Mouse (Mus musculus): ENCODE measurements around the gene Tmem231. TPM values are rescaled to one million over a fixed set of nuclear protein-coding genes. Genes with fewer than 3 reads are reported as not detected.

Gene Tmem231
- total RNA-seq (2017), result 1.5 and 3.6 TPM in 2 replicates

GRCm38 (mm10) chr8:111933348-111934076 lies at the start of gene Tmem231:
Gene Tmem231, minus strand, starts transcription at chr8:111933881.
- ATAC-seq (replicated peaks; ENCODE audit: low read depth, poor library complexity, severe bottlenecking), result peak; percentile 99

- ATAC-seq (replicated peaks; ENCODE audit: low read depth, poor library complexity, severe bottlenecking), result 0 out of 2 replicates have a peak, but pooled peaks have one; percentile 15
Observed at GRCm38 (mm10) chr8:111982116-111982515, 48.4 kb upstream of the Tmem231 start.

- ATAC-seq (replicated peaks; ENCODE audit: low read depth, poor library complexity, severe bottlenecking), result no peak
Observed at GRCm38 (mm10) chr8:111978147-111978546, 44.5 kb upstream of the Tmem231 start.

DNA sequence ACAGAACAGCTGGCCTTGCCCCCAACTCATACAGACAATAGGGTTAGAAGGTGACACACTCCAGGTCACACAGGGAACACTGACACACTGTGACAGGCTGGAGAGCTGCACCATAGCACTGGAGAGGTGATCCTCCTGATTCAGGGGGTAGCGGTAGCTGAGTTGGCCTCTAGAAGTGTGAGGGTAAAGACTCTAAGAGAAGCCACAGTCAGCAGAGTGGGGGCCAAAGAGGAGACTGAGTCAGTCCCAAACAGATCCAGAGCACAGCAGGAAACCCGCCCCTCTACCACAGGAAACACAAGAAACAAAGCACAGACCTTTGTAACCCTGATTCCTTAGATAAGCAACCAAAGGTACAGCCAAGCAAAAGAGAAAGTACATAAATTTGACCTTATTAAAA lies 42.6 kb upstream of the Tmem231 start:
- ATAC-seq (replicated peaks; ENCODE audit: low read depth, poor library complexity, severe bottlenecking), result peak; percentile 32

DNA sequence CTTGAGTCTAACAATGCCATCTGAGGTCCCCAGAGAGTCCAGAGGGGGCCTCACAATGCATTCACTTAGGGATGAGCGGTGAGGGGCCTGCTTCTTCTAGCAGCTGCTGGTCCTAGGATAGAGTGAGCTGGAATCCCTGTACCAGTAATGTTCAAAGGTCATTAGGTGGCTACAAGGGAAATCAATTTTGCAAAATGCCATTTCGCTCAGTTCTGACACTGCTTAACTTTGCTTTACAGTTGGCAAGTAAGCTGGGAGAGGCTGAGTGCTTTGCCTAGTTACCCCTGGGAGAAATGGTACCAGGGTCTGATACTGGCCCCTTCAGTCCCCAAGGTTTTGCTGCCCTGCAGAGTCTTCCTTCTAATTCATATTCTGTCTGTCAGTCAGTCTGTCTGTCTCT lies 42.0 kb upstream of the Tmem231 start:
- no peak for ATAC-seq (replicated peaks; ENCODE audit: low read depth, poor library complexity, severe bottlenecking)

DNA sequence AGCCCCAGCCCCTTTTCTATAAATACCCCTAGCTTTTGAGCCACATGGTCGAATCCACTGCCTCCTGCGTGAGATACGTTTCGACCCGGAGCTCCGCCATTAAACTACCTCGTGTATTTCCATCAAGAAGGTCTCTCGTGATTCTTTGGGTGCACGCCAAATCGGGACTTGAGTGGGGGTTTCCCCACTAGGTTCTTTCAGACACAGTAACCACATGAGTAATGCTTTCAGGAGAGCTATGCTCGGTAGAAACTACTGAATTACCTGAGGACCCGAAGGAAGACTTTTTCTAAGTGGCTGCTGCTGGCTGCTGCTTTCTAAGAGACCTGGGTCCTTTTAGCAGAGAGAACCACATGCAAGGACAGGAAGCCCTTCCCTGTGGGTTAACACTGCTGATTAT lies 40.5 kb upstream of the Tmem231 start:
- ATAC-seq (replicated peaks; ENCODE audit: low read depth, poor library complexity, severe bottlenecking), result no peak

DNA sequence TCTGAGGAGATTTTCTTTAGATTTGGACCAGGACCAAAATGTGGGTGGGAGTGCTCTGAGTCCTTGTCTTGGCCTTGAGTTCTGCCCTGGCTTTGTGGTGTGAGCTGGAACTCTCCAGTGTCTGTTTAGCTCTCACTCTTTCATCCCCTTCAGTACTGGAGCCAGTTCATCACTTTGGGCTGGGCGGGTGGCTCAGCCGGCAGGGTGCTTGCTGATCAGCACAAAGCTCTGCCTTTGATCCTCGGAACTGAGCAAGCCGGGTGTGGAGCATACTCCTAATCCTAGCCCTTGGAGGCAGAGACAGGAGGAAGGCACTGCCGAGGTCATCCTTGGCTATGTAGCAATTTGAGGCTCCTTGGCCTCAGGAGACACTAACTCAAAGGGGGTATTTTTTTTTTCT lies 35.3 kb upstream of the Tmem231 start:
- ATAC-seq (replicated peaks; ENCODE audit: low read depth, poor library complexity, severe bottlenecking), result no peak

DNA sequence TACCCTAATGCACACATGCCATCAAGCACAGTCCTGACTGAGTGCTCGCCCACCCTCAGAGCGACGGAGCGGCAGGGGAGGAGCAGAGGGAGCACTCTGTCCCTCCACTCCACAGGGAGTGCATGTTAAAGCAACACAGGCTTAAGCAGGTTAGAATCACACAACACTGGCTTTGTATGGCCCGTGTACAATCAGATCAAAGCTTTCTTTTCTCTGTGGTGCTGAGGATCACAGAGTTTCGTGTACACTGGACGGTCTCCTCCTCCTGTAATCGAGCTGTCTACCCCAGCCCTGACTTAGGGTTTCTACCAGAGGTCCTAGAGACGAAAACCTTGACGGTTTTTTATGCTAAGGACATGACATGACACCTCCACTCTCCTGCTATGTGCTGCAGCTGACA lies 34.9 kb upstream of the Tmem231 start:
- ATAC-seq (replicated peaks; ENCODE audit: low read depth, poor library complexity, severe bottlenecking), result no peak

DNA sequence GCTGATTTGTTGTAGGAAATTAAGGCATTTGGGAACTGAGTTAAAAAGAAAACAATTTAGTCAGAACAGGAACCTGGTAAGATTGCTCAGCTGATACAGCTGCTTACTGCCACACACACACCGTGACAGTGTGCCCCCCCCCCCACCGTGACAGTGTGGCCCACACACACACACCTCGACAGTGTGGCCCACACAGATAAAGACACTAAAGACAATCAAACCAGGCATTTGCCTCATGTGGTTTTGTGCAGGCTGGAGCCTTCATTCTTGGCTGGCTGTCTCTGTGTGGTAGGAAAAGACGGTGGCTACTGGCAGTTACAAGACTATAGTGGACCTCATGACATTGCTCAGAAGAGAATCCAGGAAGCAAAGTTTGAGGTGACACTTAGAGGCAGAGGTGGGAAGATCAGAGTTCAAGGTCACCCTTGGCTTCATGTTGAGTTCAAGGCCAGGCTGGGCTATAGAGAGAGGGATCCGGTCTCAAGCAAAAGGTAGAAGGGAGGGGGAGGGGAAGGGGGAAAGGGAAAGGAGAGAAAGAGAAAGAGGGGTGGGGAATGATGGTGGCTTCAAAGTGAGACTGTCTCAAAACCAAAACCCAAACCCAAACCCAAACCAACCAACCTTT lies 33.7 kb upstream of the Tmem231 start:
- peak; percentile 93 for ATAC-seq (replicated peaks; ENCODE audit: low read depth, poor library complexity, severe bottlenecking)

GRCm38 (mm10) chr8:111964849-111965561 lies 31.3 kb upstream of the Tmem231 start:
- no peak for ATAC-seq (replicated peaks; ENCODE audit: low read depth, poor library complexity, severe bottlenecking)

DNA sequence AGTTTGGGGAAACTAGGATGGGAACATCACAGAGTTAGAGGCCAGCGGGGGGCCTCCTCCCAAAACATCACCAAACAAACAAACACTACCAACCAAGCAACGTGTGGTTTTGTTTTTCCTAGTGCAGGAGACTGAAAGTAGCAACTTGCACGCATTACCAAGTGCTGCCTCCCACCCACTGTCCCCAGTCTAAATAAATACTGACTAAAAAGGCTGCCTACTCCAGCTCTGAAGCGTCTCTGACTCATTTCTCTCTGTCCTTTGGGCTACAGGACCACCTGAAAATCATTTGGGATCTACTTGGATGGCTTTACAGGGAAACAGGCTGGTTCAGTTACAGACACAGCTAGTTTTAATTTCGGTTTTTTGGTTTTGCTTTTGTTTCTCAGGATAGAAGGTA lies 30.7 kb upstream of the Tmem231 start:
- no peak for ATAC-seq (replicated peaks; ENCODE audit: low read depth, poor library complexity, severe bottlenecking)

GRCm38 (mm10) chr8:111963546-111963945 lies 29.9 kb upstream of the Tmem231 start:
- ATAC-seq (replicated peaks; ENCODE audit: low read depth, poor library complexity, severe bottlenecking), result no peak

GRCm38 (mm10) chr8:111963091-111963490 lies 29.4 kb upstream of the Tmem231 start:
- ATAC-seq (replicated peaks; ENCODE audit: low read depth, poor library complexity, severe bottlenecking), result no peak

- no peak for ATAC-seq (replicated peaks; ENCODE audit: low read depth, poor library complexity, severe bottlenecking)
Observed at GRCm38 (mm10) chr8:111962589-111962988, 28.9 kb upstream of the Tmem231 start.

DNA sequence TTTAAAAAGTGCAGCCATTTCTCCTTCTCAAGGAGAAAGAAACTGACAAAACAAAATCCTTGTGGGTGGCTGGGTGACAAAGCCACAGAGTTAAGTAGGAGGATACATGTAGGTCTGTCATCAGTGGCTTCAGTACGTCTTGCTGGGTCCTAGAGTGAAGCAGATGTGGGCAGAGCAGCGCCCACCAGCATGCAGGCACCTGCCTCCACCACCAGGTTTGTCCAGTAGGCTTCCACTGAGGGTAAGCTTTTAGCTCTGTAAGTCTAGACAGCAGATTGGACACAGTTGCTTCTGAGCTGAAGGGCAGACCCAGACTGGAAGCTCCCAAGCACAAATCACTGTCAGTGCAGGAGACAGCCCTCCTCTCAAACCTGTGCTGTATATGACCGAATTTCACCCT lies 27.6 kb upstream of the Tmem231 start:
- ATAC-seq (replicated peaks; ENCODE audit: low read depth, poor library complexity, severe bottlenecking), result no peak; the same call in 1 of the 2 replicates

DNA sequence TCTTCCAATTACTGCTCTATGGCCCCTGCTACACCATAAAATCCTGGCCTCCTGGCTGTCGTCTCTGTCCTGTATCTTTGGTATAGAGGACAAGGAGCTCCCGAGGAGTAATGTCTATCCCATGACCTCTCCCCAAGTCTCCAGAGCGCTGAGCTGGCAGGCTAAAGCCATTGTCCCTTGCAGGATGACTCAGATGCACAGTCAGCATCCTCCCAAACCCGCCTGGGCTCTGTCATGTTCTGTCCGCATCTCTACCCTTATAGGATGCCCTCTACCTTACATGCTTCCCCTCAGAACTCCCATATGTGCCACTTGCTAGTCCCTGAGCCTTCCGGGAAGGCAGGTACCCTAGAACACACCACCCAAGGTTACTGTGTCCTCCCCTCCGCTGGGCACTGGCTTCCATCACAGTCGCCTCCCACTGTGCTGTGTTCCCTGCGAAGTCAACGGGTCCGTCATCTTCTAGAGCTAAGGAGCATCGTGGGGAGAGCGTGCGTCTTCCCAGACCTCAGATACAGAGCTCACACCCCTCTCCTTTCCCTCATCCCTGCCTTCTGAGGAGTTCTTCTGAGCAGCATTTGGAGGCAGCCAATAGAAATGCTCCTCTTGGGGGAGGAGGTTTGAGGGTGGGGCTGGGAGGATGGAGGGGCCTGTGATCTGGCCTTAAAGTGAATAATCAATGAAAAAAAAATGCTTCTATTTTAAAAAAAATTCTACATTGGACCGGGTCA lies 27.1 kb upstream of the Tmem231 start:
- no peak for ATAC-seq (replicated peaks; ENCODE audit: low read depth, poor library complexity, severe bottlenecking)

GRCm38 (mm10) chr8:111957231-111957630 lies 23.6 kb upstream of the Tmem231 start:
- no peak for ATAC-seq (replicated peaks; ENCODE audit: low read depth, poor library complexity, severe bottlenecking)

DNA sequence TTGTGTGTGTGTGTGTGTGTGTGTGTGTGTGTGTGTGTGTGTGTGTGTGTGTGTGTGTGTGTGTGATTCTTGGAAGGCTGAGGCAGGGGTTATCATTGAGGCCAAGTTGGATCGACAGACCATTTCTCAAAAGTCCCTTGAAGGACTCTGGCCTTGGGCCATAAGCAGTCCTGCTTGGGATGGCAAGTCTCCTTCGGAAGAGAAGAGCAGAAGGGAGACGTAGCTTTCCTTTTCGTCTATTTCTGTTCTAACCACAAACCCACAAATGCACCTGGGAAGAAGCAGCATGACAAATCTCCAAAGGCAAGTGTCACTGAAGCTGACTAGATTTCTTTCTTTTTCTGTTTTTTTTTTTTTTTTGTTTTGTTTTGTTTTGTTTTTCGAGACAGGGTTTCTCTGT lies 22.2 kb upstream of the Tmem231 start:
- ATAC-seq (replicated peaks; ENCODE audit: low read depth, poor library complexity, severe bottlenecking), result no peak

DNA sequence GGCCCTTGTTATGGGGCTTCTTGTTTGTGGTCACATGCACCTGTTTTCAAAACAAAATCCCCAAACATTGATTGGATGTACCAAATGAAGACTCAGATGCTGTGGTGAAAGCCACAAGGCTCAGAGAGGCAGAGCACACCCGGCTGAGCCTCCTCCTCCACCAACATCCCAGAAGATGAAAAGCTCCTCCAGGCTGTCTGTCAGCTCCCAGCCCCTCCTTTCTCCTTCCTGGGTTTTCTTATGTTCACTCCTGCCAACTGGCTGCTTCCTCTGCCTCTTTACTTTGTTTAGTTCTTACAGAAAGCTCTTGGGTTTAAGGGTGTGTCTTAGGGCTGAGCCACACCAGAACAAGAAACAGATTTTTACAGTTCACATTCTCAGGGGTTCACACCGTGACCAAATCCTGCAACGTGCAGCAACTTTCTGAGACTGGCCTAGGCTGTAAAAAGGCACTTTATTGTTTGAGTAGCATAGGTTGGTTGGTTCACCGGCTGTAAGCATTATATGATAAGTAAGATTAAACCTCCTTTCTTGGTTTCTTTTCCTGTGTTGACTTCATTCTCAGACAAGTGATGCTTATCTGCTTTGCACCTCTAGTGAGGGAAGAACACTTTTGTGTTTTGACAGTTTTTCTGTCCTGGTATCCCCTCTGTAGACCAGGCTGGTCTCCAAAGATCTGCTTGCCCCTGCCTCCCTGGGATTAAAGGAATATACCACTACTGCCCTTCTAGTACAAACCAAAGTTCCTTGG lies 21.3 kb upstream of the Tmem231 start:
- no peak for ATAC-seq (replicated peaks; ENCODE audit: low read depth, poor library complexity, severe bottlenecking)

GRCm38 (mm10) chr8:111951936-111952335 lies 18.3 kb upstream of the Tmem231 start:
- ATAC-seq (replicated peaks; ENCODE audit: low read depth, poor library complexity, severe bottlenecking), result no peak

All from common myeloid progenitor, adult 5-6 weeks (primary cell).